Mouse (Mus musculus): ENCODE results near the gene Perm1. TPM values are rescaled to one million over a fixed set of nuclear protein-coding genes. Genes with fewer than 3 reads are reported as not detected.

Perm1 gene
- polyA plus RNA-seq, 1 experiment: not detected

DNA sequence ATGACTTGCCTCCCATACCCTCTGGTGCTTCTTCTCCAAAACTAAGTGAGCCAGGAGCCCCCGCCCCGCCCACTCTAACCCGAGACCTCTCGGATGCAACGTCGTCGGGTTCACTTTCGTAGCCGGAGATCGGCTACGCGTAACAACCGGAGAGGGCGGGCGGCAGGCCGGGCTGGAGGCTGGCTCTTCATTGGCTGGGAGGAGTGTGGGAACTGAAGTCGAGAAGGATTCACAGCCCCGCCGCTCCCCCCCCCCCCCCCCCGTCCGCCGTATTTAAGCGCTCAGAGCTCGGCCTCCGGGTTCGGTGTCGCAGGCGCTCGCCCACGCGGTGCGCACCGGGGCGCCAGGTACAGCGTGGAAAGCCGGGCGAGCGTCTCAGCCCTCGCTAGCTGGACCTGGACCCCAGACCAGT, 12.7 kb upstream of the Perm1 start, which contains the start of gene AW011738:
Gene AW011738, plus strand, starts transcription at position 304 of the 412 bp plus-strand sequence.
- H3K4me1 ChIP-seq (ENCODE audit: control insufficient read depth, insufficient read depth, low read length): no peaks in the 10 kb centered on the region
- H3K27ac ChIP-seq (ENCODE audit: insufficient read depth, low read length): no peak within 1 kb of the TSS
- peak within 1 kb of the TSS; percentile 17 for H3K9ac ChIP-seq (ENCODE audit: low read depth, poor library complexity, severe bottlenecking)
- H3K36me3 ChIP-seq (ENCODE audit: control insufficient read depth, insufficient read depth, low read length, poor library complexity, severe bottlenecking): no peaks in the 10 kb centered on the region
- TF ChIP-seq EP300 (IDR thresholded peaks at IDR 0.05; ENCODE audit: insufficient read depth, low read depth, low read length): no peak
- TF ChIP-seq POLR2A (IDR thresholded peaks at IDR 0.05; ENCODE audit: insufficient read depth, low read length): no peak
- TF ChIP-seq CTCF (IDR thresholded peaks at IDR 0.05; ENCODE audit: low read depth, low read length): no peak
- H3K9me3 ChIP-seq (replicated peaks; ENCODE audit: control insufficient read depth, insufficient read depth, low read length, poor library complexity, severe bottlenecking): no peaks in the 10 kb centered on the region
- H3K4me3 ChIP-seq (ENCODE audit: low read depth, low read length): peak within 1 kb of the TSS; percentile 61
- peaks cover 7% of the 10 kb centered on the region; the same call in 1 of the 2 replicates for H3K27me3 ChIP-seq (ENCODE audit: control insufficient read depth, insufficient read depth, low read length, poor library complexity, severe bottlenecking)

DNA sequence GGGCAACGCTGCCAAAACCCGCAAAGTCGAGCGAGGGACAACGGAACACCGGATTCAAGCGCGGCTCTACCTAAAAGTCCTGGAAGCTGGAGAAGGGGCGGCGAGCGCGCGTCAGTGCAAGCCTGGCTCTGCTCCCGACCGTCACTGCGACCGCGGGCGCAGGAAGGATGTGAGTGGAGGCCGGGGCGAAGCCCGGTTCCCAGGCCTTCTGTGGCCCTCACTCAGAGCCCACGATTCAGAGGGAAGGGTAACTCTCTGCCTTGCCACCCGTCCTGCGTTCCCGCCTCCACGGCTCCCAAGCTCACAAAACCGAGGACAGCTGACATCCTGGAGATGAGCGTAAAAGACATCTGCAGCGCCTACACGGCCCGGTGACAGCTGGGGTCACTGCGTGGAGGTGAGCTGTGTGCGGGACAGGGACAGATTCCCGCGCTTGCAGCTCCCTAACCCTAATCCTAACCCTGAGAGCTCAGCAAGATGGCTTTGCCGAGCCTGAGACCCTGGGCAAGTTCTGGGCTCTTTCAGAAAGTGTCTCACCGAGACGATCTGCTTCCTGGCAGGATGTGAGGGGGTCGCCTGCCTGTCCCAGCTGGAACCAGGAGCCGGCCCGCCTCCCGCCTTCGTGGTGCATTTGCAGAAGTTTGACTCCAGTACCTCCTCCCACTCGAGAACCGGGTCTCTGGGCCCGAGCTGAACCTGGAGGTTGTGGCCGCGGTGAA, 12.1 kb upstream of the Perm1 start:
- peaks cover 7% of the 10 kb centered on the region; the same call in 1 of the 2 replicates for H3K27me3 ChIP-seq (ENCODE audit: control insufficient read depth, insufficient read depth, low read length, poor library complexity, severe bottlenecking)
- no peak overlapping the region for H3K27ac ChIP-seq (ENCODE audit: insufficient read depth, low read length)
- H3K4me3 ChIP-seq (ENCODE audit: low read depth, low read length): peak overlapping the region; percentile 61
- H3K9ac ChIP-seq (ENCODE audit: low read depth, poor library complexity, severe bottlenecking): peak overlapping the region; percentile 17
- no peaks in the 10 kb centered on the region for H3K4me1 ChIP-seq (ENCODE audit: control insufficient read depth, insufficient read depth, low read length)
- no peaks in the 10 kb centered on the region for H3K9me3 ChIP-seq (replicated peaks; ENCODE audit: control insufficient read depth, insufficient read depth, low read length, poor library complexity, severe bottlenecking)
- TF ChIP-seq EP300 (IDR thresholded peaks at IDR 0.05; ENCODE audit: insufficient read depth, low read depth, low read length) (no peak), POLR2A (IDR thresholded peaks at IDR 0.05; ENCODE audit: insufficient read depth, low read length) (no peak), CTCF (IDR thresholded peaks at IDR 0.05; ENCODE audit: low read depth, low read length) (no peak)
- no peaks in the 10 kb centered on the region for H3K36me3 ChIP-seq (ENCODE audit: control insufficient read depth, insufficient read depth, low read length, poor library complexity, severe bottlenecking)

DNA sequence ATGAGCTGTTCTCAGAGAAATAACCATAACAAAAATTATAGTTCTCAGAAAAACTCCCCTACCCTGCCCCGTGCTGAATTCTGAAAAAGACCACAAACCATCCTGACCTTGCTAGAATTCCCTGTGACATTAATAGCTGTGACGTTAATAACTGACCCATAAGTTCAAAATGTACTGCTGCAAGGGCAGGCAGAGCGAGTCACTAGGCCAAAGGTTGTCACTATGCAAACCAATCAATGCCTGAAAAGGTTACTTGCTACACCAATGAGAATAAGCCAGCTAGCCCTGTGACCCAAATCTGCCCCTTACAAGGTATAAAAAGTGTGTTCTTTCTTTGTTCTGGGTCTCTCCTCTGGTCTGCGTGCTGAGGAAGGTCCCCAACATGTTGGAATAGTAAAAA, 6.8 kb upstream of the Perm1 start:
- no peaks in the 10 kb centered on the region for H3K36me3 ChIP-seq (ENCODE audit: control insufficient read depth, insufficient read depth, low read length, poor library complexity, severe bottlenecking)
- no peaks in the 10 kb centered on the region for H3K9me3 ChIP-seq (replicated peaks; ENCODE audit: control insufficient read depth, insufficient read depth, low read length, poor library complexity, severe bottlenecking)
- H3K27ac ChIP-seq (ENCODE audit: insufficient read depth, low read length): no peak overlapping the region
- H3K9ac ChIP-seq (ENCODE audit: low read depth, poor library complexity, severe bottlenecking): no peak overlapping the region
- TF ChIP-seq CTCF (IDR thresholded peaks at IDR 0.05; ENCODE audit: low read depth, low read length): no peak
- TF ChIP-seq POLR2A (IDR thresholded peaks at IDR 0.05; ENCODE audit: insufficient read depth, low read length): no peak
- no peak for TF ChIP-seq EP300 (IDR thresholded peaks at IDR 0.05; ENCODE audit: insufficient read depth, low read depth, low read length)
- peaks cover 7% of the 10 kb centered on the region; the same call in 1 of the 2 replicates for H3K27me3 ChIP-seq (ENCODE audit: control insufficient read depth, insufficient read depth, low read length, poor library complexity, severe bottlenecking)
- no peak overlapping the region for H3K4me3 ChIP-seq (ENCODE audit: low read depth, low read length)
- no peaks in the 10 kb centered on the region for H3K4me1 ChIP-seq (ENCODE audit: control insufficient read depth, insufficient read depth, low read length)

DNA sequence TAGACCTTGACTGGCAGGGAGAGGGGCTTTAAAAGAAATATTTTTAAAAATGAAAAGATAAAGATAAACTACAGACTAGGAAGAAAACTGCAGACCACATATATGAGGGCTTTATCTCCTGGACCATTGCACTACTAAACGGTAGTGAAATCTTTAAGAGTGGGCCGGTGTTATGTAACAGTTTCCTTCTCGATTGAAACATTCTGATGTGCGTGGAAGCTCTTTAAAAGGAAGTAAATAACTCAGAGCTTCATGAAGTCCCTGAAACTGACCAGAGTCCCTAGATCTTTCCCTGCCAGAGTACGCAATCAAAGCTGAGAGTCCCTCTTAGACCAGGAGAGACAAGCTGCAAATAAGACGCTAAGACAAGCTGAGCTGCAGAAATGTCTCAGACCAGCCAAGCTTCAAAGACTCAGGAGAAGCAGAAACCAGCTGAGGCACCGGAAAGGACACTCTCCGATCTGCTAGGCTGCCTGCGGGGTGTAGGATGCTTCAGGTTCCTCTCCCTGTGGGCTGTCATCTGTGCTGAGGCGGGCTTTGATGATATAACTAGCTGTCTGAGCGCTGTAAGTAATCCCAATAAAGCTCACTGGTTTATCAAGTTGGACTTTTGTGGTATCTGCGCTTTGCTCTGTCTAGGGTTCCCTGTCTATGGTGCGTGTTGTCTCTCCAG, 5.6 kb upstream of the Perm1 start:
- Histone ChIP-seq H3K27me3 (ENCODE audit: control insufficient read depth, insufficient read depth, low read length, poor library complexity, severe bottlenecking) (no peaks in the 10 kb centered on the region), H3K36me3 (ENCODE audit: control insufficient read depth, insufficient read depth, low read length, poor library complexity, severe bottlenecking) (no peaks in the 10 kb centered on the region), H3K9ac (ENCODE audit: low read depth, poor library complexity, severe bottlenecking) (no peak overlapping the region), H3K9me3 (replicated peaks; ENCODE audit: control insufficient read depth, insufficient read depth, low read length, poor library complexity, severe bottlenecking) (no peaks in the 10 kb centered on the region), H3K4me1 (ENCODE audit: control insufficient read depth, insufficient read depth, low read length) (no peaks in the 10 kb centered on the region), H3K27ac (ENCODE audit: insufficient read depth, low read length) (no peak overlapping the region), H3K4me3 (ENCODE audit: low read depth, low read length) (no peak overlapping the region)
- TF ChIP-seq POLR2A (IDR thresholded peaks at IDR 0.05; ENCODE audit: insufficient read depth, low read length) (no peak), CTCF (IDR thresholded peaks at IDR 0.05; ENCODE audit: low read depth, low read length) (no peak), EP300 (IDR thresholded peaks at IDR 0.05; ENCODE audit: insufficient read depth, low read depth, low read length) (no peak)

DNA sequence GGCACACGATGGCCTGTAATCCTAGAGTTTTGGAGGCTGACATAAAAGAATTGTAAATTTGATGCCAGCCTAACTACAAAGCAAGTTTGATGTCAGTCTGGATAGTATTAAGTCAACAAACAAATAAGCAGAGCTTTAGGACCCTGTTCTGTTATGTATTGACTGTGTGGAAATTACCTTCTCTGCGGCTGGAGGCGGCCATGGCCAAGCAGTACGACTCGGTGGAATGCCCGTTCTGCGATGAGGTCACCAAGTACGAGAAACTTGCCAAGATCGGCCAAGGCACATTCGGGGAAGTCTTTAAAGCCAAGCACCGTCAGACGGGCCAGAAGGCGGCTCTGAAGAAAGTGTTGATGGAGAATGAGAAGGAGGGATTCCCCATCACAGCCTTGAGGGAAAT, 2.5 kb upstream of the Perm1 start:
- H3K27ac ChIP-seq (ENCODE audit: insufficient read depth, low read length): no peak overlapping the region
- H3K27me3 ChIP-seq (ENCODE audit: control insufficient read depth, insufficient read depth, low read length, poor library complexity, severe bottlenecking): no peaks in the 10 kb centered on the region
- H3K36me3 ChIP-seq (ENCODE audit: control insufficient read depth, insufficient read depth, low read length, poor library complexity, severe bottlenecking): no peaks in the 10 kb centered on the region
- no peaks in the 10 kb centered on the region for H3K4me1 ChIP-seq (ENCODE audit: control insufficient read depth, insufficient read depth, low read length)
- H3K9ac ChIP-seq (ENCODE audit: low read depth, poor library complexity, severe bottlenecking): no peak overlapping the region
- no peaks in the 10 kb centered on the region for H3K9me3 ChIP-seq (replicated peaks; ENCODE audit: control insufficient read depth, insufficient read depth, low read length, poor library complexity, severe bottlenecking)
- no peak overlapping the region for H3K4me3 ChIP-seq (ENCODE audit: low read depth, low read length)
- TF ChIP-seq CTCF (IDR thresholded peaks at IDR 0.05; ENCODE audit: low read depth, low read length) (no peak), POLR2A (IDR thresholded peaks at IDR 0.05; ENCODE audit: insufficient read depth, low read length) (no peak), EP300 (IDR thresholded peaks at IDR 0.05; ENCODE audit: insufficient read depth, low read depth, low read length) (no peak)

DNA sequence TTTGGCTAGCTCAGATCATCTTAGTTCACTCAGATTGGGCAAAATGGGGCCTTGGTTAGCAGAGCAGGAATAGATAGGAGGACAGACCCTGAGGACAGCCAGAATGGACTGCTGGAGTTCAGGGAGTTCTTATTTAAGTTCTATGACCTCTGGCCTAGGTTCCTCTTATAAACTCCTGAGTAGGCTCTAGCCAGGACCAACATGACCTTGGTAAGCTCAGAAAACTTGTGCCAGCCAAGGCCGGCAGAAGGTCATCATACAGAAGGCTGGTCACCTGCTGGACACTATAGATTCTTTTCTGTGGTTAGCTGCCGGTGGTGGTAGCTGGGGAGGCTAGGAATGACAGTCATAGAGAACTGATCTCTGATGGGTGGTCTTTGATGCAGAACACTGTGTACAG, 528 bp downstream of the Perm1 start:
- Histone ChIP-seq H3K27ac (ENCODE audit: insufficient read depth, low read length) (no peak overlapping the region), H3K9me3 (replicated peaks; ENCODE audit: control insufficient read depth, insufficient read depth, low read length, poor library complexity, severe bottlenecking) (no peaks in the 10 kb centered on the region), H3K27me3 (ENCODE audit: control insufficient read depth, insufficient read depth, low read length, poor library complexity, severe bottlenecking) (no peaks in the 10 kb centered on the region), H3K9ac (ENCODE audit: low read depth, poor library complexity, severe bottlenecking) (no peak overlapping the region), H3K4me3 (ENCODE audit: low read depth, low read length) (no peak overlapping the region), H3K4me1 (ENCODE audit: control insufficient read depth, insufficient read depth, low read length) (no peaks in the 10 kb centered on the region), H3K36me3 (ENCODE audit: control insufficient read depth, insufficient read depth, low read length, poor library complexity, severe bottlenecking) (no peaks in the 10 kb centered on the region)
- TF ChIP-seq POLR2A (IDR thresholded peaks at IDR 0.05; ENCODE audit: insufficient read depth, low read length): no peak
- TF ChIP-seq CTCF (IDR thresholded peaks at IDR 0.05; ENCODE audit: low read depth, low read length): no peak
- no peak for TF ChIP-seq EP300 (IDR thresholded peaks at IDR 0.05; ENCODE audit: insufficient read depth, low read depth, low read length)

All from ES-Bruce4 (cell line).